Mouse (Mus musculus): ENCODE measurements around the gene Cry1. TPM values are rescaled to one million over a fixed set of nuclear protein-coding genes. Genes with fewer than 3 reads are reported as not detected.

The Cry1 gene
- total and polyA plus RNA-seq, 3 experiments = 0.11 TPM; not detected in 2

- H3K4me3 ChIP-seq (ENCODE audit: low read depth, low read length) = no peak overlapping the region
- TF ChIP-seq GATA2 (IDR thresholded peaks at IDR 0.05; ENCODE audit: borderline replicate concordance, low read depth, low read length) = no peak
- no peak for TF ChIP-seq CTCF (IDR thresholded peaks at IDR 0.05; ENCODE audit: low read depth, low read length)
- TF ChIP-seq TAL1 (conservative IDR thresholded peaks at IDR 0.05; ENCODE audit: low read depth, low read length) = no peak
- no peak for TF ChIP-seq POLR2AphosphoS5 (IDR thresholded peaks at IDR 0.05; ENCODE audit: insufficient replicate concordance, low read depth, low read length)
- no peak for TF ChIP-seq GATA1 (IDR thresholded peaks at IDR 0.05; ENCODE audit: borderline replicate concordance, low read length)
- no peaks in the 10 kb centered on the region for H3K4me1 ChIP-seq (ENCODE audit: insufficient read depth, low read depth, low read length)
- no peaks in the 10 kb centered on the region for H3K27me3 ChIP-seq (ENCODE audit: insufficient read depth, low read length)
- no peak for ATAC-seq (ENCODE audit: extremely low read depth, insufficient number of reproducible peaks, low FRiP score, poor library complexity, severe bottlenecking)
- no peaks in the 10 kb centered on the region for H3K36me3 ChIP-seq (replicated peaks)
- DNase-seq (ENCODE audit: low spot score) = no peak
- H3K9me3 ChIP-seq (replicated peaks) = peaks cover 16% of the 10 kb centered on the region
These were observed 5.1 kb upstream of the Cry1 start for GRCm38 (mm10) chr10:85189966-85190365.

- no peak for ATAC-seq (ENCODE audit: extremely low read depth, insufficient number of reproducible peaks, low FRiP score, poor library complexity, severe bottlenecking)
- TF ChIP-seq TAL1 (conservative IDR thresholded peaks at IDR 0.05; ENCODE audit: low read depth, low read length) (no peak), CTCF (IDR thresholded peaks at IDR 0.05; ENCODE audit: low read depth, low read length) (no peak), GATA2 (IDR thresholded peaks at IDR 0.05; ENCODE audit: borderline replicate concordance, low read depth, low read length) (no peak), POLR2AphosphoS5 (IDR thresholded peaks at IDR 0.05; ENCODE audit: insufficient replicate concordance, low read depth, low read length) (no peak), GATA1 (IDR thresholded peaks at IDR 0.05; ENCODE audit: borderline replicate concordance, low read length) (no peak)
- no peak for DNase-seq (ENCODE audit: low spot score)
- no peak overlapping the region for H3K4me3 ChIP-seq (ENCODE audit: low read depth, low read length)
- no peaks in the 10 kb centered on the region for H3K27me3 ChIP-seq (ENCODE audit: insufficient read depth, low read length)
- peaks cover 33% of the 10 kb centered on the region for H3K9me3 ChIP-seq (replicated peaks)
- H3K4me1 ChIP-seq (ENCODE audit: insufficient read depth, low read depth, low read length) = no peaks in the 10 kb centered on the region
- H3K36me3 ChIP-seq (replicated peaks) = no peaks in the 10 kb centered on the region
These were observed 1.6 kb upstream of the Cry1 start for GRCm38 (mm10) chr10:85186499-85186794.

GRCm38 (mm10) chr10:85185639-85186498, 1.0 kb upstream of the Cry1 start:
- DNase-seq (ENCODE audit: low spot score) (no peak), ATAC-seq (ENCODE audit: extremely low read depth, insufficient number of reproducible peaks, low FRiP score, poor library complexity, severe bottlenecking) (no peak)
- no peaks in the 10 kb centered on the region for H3K36me3 ChIP-seq (replicated peaks)

GRCm38 (mm10) chr10:85184201-85184963, 482 bp downstream of the Cry1 start:
- Histone ChIP-seq H3K9me3 (replicated peaks) (peaks cover 30% of the 10 kb centered on the region), H3K4me1 (ENCODE audit: insufficient read depth, low read depth, low read length) (no peaks in the 10 kb centered on the region), H3K27me3 (ENCODE audit: insufficient read depth, low read length) (no peaks in the 10 kb centered on the region), H3K36me3 (replicated peaks) (no peaks in the 10 kb centered on the region), H3K4me3 (ENCODE audit: low read depth, low read length) (peak overlapping the region; percentile 30; the same call in 1 of the 2 replicates)
- DNase-seq (ENCODE audit: low spot score) (no peak), ATAC-seq (ENCODE audit: extremely low read depth, insufficient number of reproducible peaks, low FRiP score, poor library complexity, severe bottlenecking) (no peak)
- TF ChIP-seq GATA2 (IDR thresholded peaks at IDR 0.05; ENCODE audit: borderline replicate concordance, low read depth, low read length) (no peak), GATA1 (IDR thresholded peaks at IDR 0.05; ENCODE audit: borderline replicate concordance, low read length) (no peak), POLR2AphosphoS5 (IDR thresholded peaks at IDR 0.05; ENCODE audit: insufficient replicate concordance, low read depth, low read length) (no peak), TAL1 (conservative IDR thresholded peaks at IDR 0.05; ENCODE audit: low read depth, low read length) (no peak), CTCF (IDR thresholded peaks at IDR 0.05; ENCODE audit: low read depth, low read length) (no peak)

More at GRCm38 (mm10) chr10:85185639-85186498, 1.0 kb upstream of the Cry1 start:
- TF ChIP-seq CTCF (IDR thresholded peaks at IDR 0.05; ENCODE audit: low read depth, low read length) = no peak
- no peak for TF ChIP-seq GATA1 (IDR thresholded peaks at IDR 0.05; ENCODE audit: borderline replicate concordance, low read length)
- TF ChIP-seq TAL1 (conservative IDR thresholded peaks at IDR 0.05; ENCODE audit: low read depth, low read length) = no peak
- no peak for TF ChIP-seq POLR2AphosphoS5 (IDR thresholded peaks at IDR 0.05; ENCODE audit: insufficient replicate concordance, low read depth, low read length)
- no peak for TF ChIP-seq GATA2 (IDR thresholded peaks at IDR 0.05; ENCODE audit: borderline replicate concordance, low read depth, low read length)
- Histone ChIP-seq H3K4me1 (ENCODE audit: insufficient read depth, low read depth, low read length) (no peaks in the 10 kb centered on the region), H3K27me3 (ENCODE audit: insufficient read depth, low read length) (no peaks in the 10 kb centered on the region), H3K9me3 (replicated peaks) (peaks cover 33% of the 10 kb centered on the region), H3K4me3 (ENCODE audit: low read depth, low read length) (no peak overlapping the region)

GRCm38 (mm10) chr10:85183619-85184018, 1.2 kb downstream of the Cry1 start:
- H3K4me3 ChIP-seq (ENCODE audit: low read depth, low read length) = no peak overlapping the region
- no peaks in the 10 kb centered on the region for H3K4me1 ChIP-seq (ENCODE audit: insufficient read depth, low read depth, low read length)
- no peaks in the 10 kb centered on the region for H3K36me3 ChIP-seq (replicated peaks)
- no peaks in the 10 kb centered on the region for H3K27me3 ChIP-seq (ENCODE audit: insufficient read depth, low read length)
- ATAC-seq (ENCODE audit: extremely low read depth, insufficient number of reproducible peaks, low FRiP score, poor library complexity, severe bottlenecking) = no peak
- peaks cover 30% of the 10 kb centered on the region for H3K9me3 ChIP-seq (replicated peaks)
- no peak for DNase-seq (ENCODE audit: low spot score)
- TF ChIP-seq POLR2AphosphoS5 (IDR thresholded peaks at IDR 0.05; ENCODE audit: insufficient replicate concordance, low read depth, low read length) = no peak
- TF ChIP-seq TAL1 (conservative IDR thresholded peaks at IDR 0.05; ENCODE audit: low read depth, low read length) = no peak
- no peak for TF ChIP-seq GATA2 (IDR thresholded peaks at IDR 0.05; ENCODE audit: borderline replicate concordance, low read depth, low read length)
- TF ChIP-seq CTCF (IDR thresholded peaks at IDR 0.05; ENCODE audit: low read depth, low read length) = no peak
- TF ChIP-seq GATA1 (IDR thresholded peaks at IDR 0.05; ENCODE audit: borderline replicate concordance, low read length) = no peak

GRCm38 (mm10) chr10:85182766-85183165, 2.1 kb downstream of the Cry1 start:
- ATAC-seq (ENCODE audit: extremely low read depth, insufficient number of reproducible peaks, low FRiP score, poor library complexity, severe bottlenecking) = no peak
- no peaks in the 10 kb centered on the region for H3K4me1 ChIP-seq (ENCODE audit: insufficient read depth, low read depth, low read length)
- H3K27me3 ChIP-seq (ENCODE audit: insufficient read depth, low read length) = no peaks in the 10 kb centered on the region
- H3K4me3 ChIP-seq (ENCODE audit: low read depth, low read length) = no peak overlapping the region
- H3K36me3 ChIP-seq (replicated peaks) = no peaks in the 10 kb centered on the region
- peaks cover 30% of the 10 kb centered on the region for H3K9me3 ChIP-seq (replicated peaks)
- no peak for DNase-seq (ENCODE audit: low spot score)
- no peak for TF ChIP-seq GATA1 (IDR thresholded peaks at IDR 0.05; ENCODE audit: borderline replicate concordance, low read length)
- no peak for TF ChIP-seq CTCF (IDR thresholded peaks at IDR 0.05; ENCODE audit: low read depth, low read length)
- no peak for TF ChIP-seq POLR2AphosphoS5 (IDR thresholded peaks at IDR 0.05; ENCODE audit: insufficient replicate concordance, low read depth, low read length)
- no peak for TF ChIP-seq TAL1 (conservative IDR thresholded peaks at IDR 0.05; ENCODE audit: low read depth, low read length)
- TF ChIP-seq GATA2 (IDR thresholded peaks at IDR 0.05; ENCODE audit: borderline replicate concordance, low read depth, low read length) = no peak
